Mouse (Mus musculus): ENCODE results near the gene Psmd1.

- TF ChIP-seq ZC3H11A (IDR thresholded peaks at IDR 0.05; ENCODE audit: borderline replicate concordance, low read depth, low read length) (no peak), CHD2 (IDR thresholded peaks at IDR 0.05; ENCODE audit: low read depth, low read length) (no peak), MAFK (IDR thresholded peaks at IDR 0.05; ENCODE audit: insufficient read depth, low read depth, low read length) (no peak)
Measured at GRCm38 (mm10) chr1:86038191-86038951, 25.8 kb upstream of the Psmd1 start.
